Mouse (Mus musculus) adrenal gland (tissue): ENCODE results near the gene Skp1a.

ENCODE experiments used
- intact Hi-C: fragments of 180-260 bp; cut with DNase I; formaldehyde crosslinking; loops from one replicate; pipeline ENCODE4 v1.15.1; 2025

Skp1a gene

DNA sequence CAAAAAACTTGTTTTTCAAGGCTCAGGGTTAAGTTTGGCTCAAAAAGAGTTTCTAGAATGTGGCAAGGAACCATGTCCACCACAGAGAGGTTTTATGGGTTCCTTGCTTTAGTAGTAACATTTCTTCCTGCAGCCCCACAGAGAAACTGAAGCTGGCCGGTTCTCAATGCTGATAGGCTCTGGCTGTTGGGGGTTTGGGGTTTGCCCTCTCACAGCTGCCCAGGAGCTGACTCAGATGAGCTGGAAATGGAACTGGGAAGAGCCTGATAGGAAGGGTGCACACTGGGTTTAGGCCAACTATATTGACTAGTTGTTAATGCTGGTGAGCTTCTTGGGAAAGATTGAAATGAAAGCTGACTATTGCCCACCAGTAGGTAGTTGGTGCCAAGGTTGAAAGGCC, 20.9 kb downstream of the Skp1a start:
- intact Hi-C loops, result no loop called here

DNA sequence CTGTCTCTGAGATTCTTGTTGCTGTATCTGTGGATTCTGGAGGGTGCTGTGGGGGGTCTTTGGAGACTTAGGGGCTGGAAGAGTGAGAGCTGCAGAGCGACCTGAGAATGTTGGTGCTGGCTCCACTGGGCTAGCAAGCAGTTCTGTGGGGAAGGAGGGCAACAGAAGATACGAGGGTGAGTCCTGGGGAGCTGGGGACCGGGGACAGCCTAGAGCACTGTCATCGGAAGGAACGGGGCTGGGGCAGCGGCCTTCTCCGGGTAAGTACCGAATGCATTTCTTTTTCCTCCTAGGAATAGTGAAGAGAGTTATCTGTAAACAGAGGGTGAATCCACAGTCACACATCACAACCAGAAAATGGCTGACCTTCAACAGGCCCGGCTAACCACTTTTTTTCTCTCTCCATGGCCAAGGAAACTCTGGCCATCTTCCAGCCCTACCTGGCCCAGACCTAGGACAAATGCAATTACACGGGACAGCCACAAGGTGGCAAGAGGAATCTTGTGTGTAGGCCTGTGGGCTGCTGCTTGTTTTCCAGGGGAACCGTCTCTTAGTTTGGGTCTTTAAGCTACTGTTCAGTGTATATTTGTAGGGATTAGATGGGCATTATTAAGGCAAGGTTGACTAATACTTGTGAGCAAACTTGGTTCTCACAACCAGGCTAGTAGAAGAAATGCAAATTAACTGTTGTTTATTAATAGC, 22.0 kb downstream of the Skp1a start:
- intact Hi-C loops, result loop anchor here (1.0 kb wide), 1 partner anchor 45 kb away; no protein-coding TSS in a partner anchor

DNA sequence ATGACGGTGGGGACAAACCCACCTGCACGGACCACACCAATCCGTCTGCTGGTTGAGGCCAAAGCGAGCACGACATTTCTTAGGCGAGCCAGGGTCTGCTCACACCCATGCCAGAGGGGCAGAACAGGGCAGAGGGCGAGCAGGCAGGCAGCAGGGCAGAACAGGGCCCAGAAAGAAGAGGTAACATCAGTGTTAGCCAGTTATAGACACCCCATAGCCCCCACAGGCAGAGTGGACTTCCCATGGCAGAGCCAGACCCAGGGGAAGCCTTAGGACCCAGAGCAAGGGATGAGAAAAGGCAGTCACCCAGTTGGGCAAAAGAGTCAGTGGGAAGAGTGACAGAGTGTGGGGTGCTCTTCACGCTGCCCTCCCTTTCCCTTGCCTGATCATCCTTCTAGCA, 23.3 kb downstream of the Skp1a start:
- intact Hi-C loops, result no loop called here

DNA sequence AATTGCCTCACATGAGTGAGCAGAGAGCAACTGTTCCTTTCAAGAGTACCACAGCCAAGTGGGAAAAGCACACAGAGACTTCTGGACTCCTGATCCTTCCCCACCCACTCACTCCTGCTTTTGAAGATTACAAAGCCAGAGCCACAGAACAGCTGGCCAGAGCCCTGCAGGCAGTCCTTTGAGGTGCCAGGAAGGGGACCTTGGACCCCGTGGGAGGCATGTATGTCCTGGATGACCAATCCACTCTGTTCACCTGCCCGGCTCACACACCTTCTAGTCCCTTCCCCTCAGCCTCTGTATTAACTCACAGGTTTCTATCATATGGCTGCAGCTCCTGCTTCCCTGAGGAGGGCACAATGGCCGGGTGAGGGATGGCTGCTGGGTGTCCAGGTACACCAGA, 25.6 kb downstream of the Skp1a start:
- intact Hi-C loops, result no loop called here

DNA sequence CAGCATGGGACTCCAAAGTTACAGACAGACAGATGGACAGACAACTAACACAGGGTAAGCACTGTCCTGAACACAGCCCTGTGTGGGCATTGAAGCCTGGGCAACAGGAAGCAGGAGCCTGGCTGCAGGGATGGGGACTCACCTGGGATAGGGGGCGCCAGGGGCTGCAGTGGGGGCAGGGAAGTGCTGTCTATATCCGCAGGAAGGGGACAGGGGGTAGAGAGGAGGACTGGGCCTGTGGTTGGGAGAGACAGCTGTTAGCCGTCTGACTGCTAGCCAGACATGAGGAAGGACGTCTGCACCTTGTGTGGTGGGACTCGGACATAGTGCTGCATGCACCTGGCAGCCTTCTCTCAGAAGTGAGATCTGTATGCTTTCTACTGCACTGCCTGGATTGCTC, 26.9 kb downstream of the Skp1a start:
- intact Hi-C loops, result loop anchor here (2.0 kb wide), 1 partner anchor 84 kb away; no protein-coding TSS in a partner anchor

DNA sequence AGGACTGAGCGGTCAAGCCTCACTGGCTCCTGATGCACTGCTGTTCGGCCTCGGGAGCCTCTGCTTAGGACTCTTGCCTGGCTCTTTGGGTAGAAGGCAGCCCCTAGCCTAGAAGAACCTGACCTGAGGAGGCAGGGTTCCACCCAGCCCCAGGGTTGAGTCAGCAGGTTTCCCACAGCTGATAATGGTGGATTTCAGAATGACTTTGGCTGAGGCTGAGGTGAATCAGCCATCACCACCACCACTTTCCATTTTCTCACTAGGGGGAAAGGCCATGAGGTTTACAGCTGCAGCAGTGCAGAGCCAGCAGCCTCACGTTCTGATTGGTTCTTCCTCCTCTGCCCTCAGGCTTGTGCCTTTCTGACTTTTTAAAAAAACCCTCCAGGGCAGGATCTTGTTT, 29.1 kb downstream of the Skp1a start:
- intact Hi-C loops, result no loop called here

DNA sequence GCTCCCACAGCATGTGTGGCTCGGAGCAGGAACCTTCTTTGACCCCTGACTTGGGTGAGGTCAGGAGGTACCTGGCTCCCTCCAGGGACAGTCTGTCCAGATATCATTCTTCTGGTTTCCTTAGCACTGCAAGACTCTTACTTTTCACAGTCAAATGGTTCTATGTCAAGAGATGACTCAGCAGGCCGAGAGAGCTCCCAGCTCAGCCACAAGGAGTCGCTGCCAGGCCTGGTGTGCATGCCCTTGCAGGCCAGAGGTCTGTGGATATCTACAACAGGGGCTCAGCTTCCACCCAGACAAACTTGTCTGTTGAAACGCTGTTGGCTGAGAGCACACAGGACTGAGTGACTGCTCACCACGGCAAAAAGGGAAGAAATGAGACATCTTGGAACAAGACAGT, 30.1 kb downstream of the Skp1a start:
- intact Hi-C loops, result no loop called here

DNA sequence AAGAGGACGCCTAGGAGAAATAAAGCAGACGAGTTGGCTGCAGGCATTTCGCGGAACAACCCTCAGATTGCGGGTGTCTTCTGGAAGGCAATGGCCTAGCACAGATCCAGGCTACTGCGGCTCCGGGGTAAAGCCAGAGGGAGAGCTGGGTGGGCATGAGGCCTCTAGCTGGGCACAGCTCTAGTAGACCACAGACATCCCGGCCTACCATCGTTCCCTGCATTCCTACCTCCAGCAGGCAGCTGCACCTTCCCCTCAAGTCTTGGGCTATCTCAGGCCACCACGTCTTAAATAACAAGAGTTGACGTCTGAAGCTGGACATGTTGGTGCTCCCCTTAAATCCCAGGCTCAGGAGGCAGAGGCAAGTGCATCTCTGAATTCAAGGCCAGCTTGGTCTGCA, 30.5 kb downstream of the Skp1a start:
- intact Hi-C loops, result no loop called here

DNA sequence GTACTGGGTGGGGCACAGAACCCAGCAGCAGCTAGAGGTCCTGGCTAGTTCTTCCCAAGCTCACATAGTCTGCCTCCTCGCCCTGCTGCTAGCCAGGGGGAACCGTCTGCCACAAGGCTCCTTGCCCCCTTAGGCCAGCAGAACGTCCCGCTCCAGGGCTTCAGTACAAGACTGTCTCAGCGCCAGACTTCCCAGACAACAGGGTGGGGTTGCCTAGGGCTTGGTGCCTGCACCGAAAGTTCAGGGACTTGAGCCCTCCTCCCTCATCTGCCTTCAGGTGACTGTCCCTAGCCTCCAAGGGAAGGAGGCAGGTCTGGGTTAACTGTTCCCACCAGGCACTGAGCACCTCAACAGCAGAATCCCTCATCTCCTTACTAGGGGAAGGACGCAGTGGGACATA, 33.1 kb downstream of the Skp1a start:
- intact Hi-C loops, result no loop called here

DNA sequence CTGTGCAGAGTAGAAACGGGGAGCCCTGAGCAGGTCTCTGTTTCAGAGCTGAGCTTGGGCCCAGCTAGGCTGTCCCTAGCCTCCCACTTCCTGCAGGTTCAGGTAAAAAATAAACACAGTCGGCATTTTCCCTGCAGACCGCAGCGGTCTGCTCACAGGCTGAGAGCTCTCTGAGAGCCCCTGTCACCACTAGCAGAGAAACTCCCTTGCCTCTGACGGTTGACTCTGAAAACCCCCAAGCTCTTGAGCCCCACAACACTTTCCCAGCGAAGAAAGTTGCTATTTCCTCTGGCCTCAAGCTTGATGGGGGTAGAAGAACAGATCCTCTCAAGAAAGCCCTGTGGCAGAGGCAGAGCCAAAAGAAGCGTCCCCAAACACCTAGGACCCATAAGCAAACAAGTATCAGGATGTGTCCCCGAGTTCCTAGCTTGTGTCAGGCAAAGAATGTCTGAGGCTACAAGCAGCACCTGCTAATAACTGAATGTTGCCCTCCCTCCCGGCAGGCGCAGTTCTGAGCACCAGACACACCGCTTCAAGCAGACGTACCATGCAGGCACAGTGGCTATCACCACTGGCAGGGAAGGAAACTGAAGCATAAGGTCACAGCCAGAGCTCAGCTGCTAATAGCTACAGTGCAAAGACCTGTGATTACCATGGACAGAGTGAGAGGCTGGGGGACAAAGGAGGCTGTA, 34.0 kb downstream of the Skp1a start:
- intact Hi-C loops, result no loop called here

DNA sequence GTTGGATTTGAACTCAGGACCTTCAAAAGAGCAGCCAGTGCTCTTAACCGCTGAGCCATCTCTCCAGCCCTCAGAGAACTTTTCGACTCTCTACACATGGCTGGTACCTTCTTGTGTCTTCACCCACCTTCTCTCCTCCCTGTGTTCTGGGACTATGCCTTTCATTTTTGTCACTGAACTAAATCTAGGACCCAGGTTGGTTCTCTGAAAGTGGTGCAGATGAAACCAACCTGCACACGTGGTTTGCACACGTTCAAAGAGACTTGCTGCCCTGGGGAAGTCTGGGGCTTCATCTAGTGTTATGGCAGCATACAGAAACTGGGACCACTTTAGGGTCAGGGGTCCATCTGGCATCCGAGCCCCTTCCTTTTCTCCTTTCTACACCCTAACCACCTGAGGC, 35.5 kb downstream of the Skp1a start:
- intact Hi-C loops, result no loop called here

DNA sequence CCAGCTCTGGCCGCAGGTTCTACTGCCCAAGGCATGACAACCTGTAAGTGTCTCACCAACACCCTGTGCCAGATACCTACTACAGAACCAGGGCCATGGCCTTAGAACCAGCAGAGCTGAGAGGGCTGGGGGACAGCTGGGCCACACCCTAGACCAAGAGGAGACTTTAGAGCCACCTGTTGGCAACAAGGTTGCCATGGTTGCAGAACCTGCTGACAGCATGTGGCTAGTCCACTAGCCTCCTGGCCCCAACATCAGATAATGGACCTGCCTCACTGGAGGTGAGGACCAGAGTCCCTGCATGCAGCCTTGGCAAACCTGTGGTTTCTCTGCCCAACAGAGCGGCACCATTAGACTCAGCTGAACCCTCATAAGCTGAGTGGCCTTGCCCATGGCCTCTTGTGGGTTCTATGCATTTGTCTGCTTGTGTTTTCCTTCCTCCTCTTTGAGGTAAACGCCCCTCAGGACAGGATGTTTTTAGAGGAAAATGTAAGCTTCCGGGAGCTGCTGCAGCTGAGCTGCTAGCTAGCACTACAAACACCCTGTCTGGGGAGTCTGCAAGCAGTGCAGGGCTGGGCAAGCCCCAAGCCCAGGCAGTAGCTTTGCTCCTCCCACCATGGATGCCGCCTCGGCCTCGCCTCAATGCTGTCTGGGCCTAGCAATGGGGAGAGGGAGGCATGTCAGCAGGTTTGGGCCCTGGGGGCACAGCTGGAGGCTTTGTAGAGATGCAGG, 36.5 kb downstream of the Skp1a start:
- intact Hi-C loops, result no loop called here

DNA sequence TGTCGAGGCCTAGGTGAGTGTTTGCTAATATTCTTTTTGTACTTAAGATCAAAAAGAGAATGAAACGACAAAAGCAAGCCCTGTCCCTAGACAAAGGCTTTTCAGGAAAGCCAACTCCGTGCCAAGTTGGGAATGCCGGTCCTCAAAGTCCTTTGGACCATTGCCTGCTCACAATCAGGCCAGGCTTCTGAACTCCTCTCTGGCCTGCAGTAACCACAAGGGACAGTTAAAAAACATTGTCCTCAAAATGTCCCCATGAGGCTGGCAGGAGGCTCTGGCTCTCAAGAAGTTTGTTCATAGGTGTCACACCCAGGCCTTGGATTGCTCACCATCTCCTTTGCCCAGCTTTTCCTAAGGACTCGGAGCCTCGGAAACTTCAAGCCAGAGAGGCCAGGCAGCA, 38.0 kb downstream of the Skp1a start:
- intact Hi-C loops, result no loop called here

DNA sequence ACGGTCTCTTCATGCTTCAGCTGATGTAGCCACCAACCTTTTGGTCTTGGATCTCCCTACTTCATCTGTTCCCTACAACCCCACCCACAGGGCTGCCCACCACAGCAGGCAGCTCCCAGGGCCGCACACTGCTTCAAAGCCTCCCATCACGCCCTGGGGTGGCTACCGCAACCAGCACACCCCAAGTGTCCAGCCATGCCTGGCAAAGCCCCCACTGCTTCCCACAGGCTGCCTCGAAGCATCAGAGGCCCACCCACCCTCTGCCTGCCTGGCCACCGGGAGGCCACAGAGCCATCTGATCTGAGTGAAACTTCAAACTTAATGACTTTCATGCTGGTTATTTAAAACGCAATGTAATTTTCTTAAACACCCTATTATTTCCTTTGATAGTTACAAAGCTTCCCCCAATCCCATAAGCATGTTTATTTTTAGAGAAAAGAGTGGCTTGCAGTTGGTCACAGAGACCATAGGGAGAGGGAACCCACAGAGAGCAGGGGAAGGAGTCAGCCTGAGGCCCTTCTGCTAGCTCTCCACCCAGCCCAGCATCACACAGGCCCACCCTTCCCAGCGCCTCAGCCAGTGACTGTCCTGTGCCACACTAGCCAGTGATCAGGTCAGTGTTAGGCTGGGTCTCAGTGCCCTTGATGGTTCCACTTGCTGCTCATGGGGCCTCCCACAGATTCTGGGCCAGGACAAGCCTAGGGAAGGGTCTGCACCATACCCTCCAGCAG, 40.1 kb downstream of the Skp1a start:
- intact Hi-C loops, result no loop called here

DNA sequence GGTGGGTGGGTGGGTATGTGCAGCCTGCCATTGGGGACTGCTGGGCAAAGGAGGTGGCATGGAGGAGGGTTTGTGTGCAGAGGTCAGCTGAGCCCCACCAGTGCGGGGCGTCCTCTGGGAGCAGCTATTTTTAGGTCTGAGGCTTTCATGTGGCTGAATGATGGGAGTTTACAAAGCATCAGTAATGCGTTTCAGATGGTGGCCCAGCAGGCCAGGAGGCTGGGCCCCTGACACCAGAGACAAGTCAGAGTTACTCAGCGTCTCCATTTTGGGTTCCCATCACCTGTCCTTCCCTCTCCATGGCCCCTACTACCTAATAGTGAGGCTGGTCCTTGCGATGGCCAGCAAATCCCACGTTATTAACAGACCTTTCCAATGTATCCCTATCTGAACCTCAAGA, 40.8 kb downstream of the Skp1a start:
- intact Hi-C loops, result no loop called here

DNA sequence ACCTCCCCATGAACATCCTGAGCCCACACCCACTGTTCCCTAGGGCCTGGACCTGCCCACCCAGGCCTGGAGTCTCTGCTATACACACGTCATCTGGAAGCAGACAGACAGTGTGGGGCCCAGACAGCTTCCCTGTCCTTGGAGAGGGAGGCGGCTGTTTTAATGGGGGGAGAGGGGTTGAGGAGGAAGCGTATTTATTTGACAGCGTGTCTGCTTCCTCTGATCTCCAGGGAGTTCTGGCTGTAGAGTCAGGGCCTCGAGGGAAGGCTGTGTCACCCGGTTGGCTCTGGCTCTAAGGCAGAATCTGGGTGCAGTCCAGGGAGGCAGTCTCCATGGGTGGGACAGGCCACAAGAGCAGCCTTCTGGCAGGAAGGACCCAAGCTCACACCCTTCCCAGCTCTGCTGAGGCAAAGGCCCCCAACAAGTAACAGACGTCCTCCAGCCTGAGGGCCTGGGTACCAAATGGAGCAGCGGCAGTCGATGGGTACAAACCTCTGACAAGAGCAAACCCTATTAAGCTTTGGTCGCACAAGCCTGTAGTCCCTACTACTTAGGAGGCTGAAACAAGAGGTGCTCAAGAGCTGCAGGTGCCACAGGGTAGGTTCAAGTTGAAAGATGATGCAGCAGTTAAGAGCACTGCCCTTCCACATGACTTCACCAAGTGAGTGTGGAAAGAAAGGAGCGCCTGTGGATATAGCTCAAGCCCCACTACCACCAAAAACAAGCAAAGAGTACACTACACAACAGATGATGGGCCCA, 41.6 kb downstream of the Skp1a start:
- intact Hi-C loops, result no loop called here

DNA sequence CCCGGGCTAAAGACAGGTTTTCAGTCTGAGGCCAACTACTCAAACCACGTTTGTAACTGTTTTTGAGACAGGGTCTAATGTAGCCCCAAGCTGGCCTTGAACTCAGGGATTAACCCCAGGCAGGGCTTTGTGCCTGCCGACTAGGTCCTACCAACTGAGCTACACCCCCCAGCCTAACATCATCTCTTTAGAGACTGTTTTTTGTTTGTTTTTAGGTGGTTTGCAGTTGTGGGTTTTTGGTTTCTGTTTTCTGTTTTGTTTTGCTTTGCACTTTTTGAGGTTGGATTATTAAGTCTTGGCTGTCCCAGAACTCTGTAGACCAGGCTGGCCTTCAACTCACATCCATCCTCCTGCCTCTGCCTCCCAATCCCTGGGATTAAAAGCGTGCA, 42.1 kb downstream of the Skp1a start:
- intact Hi-C loops, result no loop called here

DNA sequence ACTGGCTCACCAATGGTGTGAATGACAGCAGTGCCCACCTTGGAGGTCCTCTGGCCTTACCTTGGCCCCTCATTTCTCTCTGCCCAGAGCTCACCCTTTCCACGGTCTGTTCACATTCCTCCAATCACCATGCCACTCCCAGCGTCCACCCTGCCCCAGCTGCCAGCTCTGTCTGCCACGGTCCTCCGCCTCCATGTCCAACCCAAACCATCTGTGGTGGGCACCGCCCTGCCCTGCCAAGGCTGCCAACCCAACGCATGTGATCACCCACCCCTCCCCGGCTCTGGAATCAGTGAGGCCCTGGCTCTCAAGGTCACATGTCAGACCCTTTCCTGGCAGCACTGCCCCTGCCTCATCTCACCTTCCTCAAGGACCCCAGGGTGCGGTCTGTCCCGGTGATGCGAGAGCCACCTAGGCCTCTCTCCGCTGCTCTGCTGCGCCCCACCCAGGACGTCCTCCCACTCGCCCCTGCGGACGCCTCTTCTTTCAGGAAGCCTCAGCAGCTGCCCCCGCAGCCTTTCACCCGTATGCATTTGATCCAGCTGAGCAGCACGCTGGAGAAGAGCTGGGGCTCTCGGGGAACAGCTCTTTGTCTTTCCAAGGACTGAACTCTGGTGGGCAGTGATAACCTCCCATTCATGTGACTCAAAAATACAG, 42.8 kb downstream of the Skp1a start:
- intact Hi-C loops, result no loop called here

DNA sequence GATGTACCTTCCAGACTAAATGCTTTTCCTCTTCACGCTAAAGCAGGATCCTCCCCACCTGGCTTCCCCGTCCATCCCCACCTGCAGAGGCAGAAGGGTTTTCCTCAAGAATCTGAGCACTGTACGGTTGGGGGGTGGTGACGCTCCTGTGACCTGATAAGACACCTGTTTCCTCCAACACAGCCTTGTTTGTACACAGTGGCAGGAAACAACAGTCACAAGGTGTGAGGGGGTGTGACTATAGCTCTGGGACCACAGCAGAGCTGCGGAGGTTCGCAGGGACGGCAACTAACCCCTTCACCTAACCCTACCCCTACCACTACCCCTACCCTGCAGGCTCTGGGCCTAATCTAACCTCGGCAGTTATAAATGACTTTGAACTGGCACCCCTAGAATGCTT, 43.6 kb downstream of the Skp1a start:
- intact Hi-C loops, result no loop called here

DNA sequence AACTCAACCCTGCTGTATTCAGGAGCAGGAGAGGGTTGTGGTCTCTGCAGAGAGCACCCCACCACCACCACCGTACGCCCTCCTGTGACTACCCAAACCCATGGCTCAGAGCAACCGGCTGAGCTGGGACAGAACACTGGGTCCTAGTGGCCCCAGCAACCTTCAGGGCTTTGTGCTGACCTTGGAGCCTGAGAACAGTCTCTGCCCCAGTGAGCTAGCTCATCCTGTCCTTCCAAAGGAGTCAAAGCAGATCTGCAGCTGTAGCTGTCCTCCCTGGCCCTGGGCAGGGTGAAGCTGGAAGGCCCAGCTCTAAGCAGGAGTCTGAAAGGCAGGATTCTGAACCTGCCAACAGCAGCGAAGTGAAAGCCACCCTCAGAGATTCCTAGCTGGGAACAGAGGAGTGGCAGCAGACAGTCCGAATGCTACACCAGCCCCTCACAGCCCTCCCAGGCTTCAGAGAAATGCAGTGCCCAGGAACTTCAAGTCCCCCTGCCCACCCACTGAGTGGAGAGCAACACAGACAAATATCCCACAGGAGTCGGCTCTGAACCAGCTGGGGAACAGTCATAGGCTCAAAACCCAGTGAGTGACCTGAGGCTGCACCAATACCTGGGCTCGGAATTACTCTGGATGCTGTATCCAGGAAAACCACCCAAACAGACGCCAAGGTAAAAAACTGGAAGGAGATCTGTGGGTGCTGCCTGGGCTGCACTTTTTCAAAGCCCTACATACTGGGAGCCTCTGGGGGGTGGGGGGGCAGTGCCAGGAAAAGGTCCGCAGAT, 44.2 kb downstream of the Skp1a start:
- intact Hi-C loops, result no loop called here
